Mouse (Mus musculus): ENCODE data around the gene Cmklr1. TPM values are rescaled to one million over a fixed set of nuclear protein-coding genes. Genes with fewer than 3 reads are reported as not detected.

Cmklr1 gene
- polyA plus RNA-seq, 1 experiment from 2014 or later, result 3.2 TPM

DNA sequence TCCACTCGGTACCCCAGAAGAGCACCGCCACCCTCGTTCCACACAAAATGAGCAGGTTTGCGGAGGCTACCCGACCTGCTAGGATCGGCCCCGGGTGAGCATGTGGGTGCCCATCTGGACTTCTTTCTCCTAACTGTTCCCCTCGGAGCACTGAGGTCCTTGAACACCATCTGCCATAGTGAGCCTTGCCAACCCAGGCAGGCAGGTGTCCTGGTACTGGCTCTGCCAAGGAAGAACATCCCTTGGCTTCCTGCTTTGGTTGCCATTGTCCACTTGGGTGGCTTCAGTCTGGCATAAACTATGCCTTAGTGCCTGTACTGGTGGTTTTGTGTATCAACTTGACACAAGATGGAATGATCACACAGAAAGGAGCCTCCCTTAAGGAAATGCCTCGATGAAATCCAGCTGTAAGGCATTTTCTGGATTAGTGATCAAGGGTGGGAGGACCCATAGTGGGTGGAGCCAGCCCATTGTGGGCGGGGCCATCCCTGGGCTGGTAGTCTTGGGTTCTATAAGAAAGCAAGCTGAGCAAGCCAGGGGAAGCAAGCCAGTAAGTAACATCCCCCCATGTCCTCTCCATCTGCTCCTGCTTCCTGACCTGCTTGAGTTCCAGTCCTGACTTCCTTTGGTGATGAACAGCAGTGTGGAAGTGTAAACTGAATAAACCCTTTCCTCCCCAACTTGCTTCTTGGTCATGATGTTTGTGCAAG is 28.7 kb upstream of the Cmklr1 start:
- Histone ChIP-seq H3K4me3 (replicated peaks) (no peak overlapping the region), H3K9me3 (replicated peaks) (no peaks in the 10 kb centered on the region), H3K27ac (replicated peaks) (no peak overlapping the region), H3K9ac (replicated peaks) (no peak overlapping the region), H3K36me3 (no peaks in the 10 kb centered on the region), H3K4me1 (peaks cover 5% of the 10 kb centered on the region; the same call in 1 of the 2 replicates), H3K4me2 (no peak overlapping the region), H3K27me3 (replicated peaks) (no peaks in the 10 kb centered on the region)
- no peak for ATAC-seq (ENCODE audit: low FRiP score)
- WGBS, result 65% methylated on average over 10 of the region's 10 CpGs

DNA sequence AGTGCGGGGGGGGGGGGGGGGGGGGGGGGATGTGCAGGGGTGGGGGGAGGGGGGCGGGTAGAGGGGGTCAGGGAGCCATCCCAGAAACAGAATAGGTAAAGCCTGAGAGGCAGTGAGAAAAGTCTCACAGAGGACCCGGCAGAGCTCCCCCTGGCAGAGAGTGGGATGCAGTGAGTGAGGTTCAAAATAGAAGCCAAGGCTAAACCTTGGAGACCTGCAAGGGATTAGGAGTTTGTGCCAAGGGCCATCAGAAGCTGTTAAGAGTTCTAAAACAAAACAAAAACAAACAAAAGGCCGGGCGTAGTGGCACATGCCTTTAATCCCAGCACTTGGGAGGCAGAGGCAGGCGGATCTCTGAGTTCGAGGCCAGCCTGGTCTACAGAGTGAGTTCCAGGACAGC is 27.3 kb upstream of the Cmklr1 start:
- WGBS, result 91% methylated on average over 5 of the region's 7 CpGs
- ATAC-seq (ENCODE audit: low FRiP score), result no peak
- no peak overlapping the region for H3K27ac ChIP-seq (replicated peaks)
- H3K4me2 ChIP-seq, result no peak overlapping the region
- no peak overlapping the region for H3K4me3 ChIP-seq (replicated peaks)
- H3K9me3 ChIP-seq (replicated peaks), result no peaks in the 10 kb centered on the region
- H3K9ac ChIP-seq (replicated peaks), result no peak overlapping the region
- H3K4me1 ChIP-seq, result no peaks in the 10 kb centered on the region
- H3K36me3 ChIP-seq, result no peaks in the 10 kb centered on the region
- no peaks in the 10 kb centered on the region for H3K27me3 ChIP-seq (replicated peaks)

DNA sequence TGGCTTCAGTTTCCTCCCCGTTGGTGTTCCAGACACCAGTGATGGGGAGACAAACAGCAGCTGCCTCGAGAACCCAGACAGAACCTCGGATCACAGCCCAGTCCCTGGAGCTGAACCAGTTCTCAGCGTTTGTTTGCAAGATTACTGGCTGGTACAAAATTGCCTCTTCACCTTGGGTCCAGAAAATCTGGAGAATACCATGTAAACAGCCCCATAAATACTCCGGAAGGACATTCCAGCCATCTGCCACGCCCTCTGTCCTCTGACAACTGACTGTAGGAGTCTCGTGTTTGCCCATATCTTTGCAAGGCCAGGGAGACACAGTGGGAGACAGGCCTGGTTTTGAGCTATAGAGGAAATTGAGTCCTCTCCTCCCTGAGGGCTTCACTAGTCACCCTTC is 24.6 kb upstream of the Cmklr1 start:
- Histone ChIP-seq H3K4me1 (no peaks in the 10 kb centered on the region), H3K4me3 (replicated peaks) (no peak overlapping the region), H3K9ac (replicated peaks) (no peak overlapping the region), H3K36me3 (no peaks in the 10 kb centered on the region), H3K9me3 (replicated peaks) (no peaks in the 10 kb centered on the region), H3K27me3 (replicated peaks) (no peaks in the 10 kb centered on the region), H3K27ac (replicated peaks) (no peak overlapping the region), H3K4me2 (no peak overlapping the region)
- no peak for ATAC-seq (ENCODE audit: low FRiP score)
- WGBS, result 71% methylated on average over 7 of the region's 7 CpGs

DNA sequence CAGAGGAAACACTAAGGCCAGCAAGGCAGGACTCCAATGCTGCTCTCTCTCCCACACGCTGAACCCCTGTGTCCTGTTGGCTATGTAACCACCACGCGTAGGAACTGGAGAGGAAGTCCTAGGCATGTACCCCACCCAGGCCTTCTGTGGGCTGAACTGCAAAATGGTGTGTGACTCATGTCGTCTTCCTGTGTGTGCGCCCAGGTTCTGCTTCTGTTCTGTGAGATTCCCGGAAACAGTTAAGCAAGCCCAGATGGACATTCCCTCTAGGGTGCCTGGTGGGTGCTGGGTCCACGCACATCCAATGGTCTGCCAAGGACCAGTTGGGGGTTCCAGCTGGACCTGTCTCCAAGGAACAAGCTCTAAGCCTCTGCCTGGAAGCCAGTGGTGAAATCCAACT is 22.2 kb upstream of the Cmklr1 start:
- no peaks in the 10 kb centered on the region for H3K9me3 ChIP-seq (replicated peaks)
- no peaks in the 10 kb centered on the region for H3K4me1 ChIP-seq
- H3K9ac ChIP-seq (replicated peaks), result no peak overlapping the region
- no peak overlapping the region for H3K27ac ChIP-seq (replicated peaks)
- no peak overlapping the region for H3K4me3 ChIP-seq (replicated peaks)
- no peak overlapping the region for H3K4me2 ChIP-seq
- H3K36me3 ChIP-seq, result no peaks in the 10 kb centered on the region
- no peak for ATAC-seq (ENCODE audit: low FRiP score)
- 87% methylated on average over 7 of the region's 7 CpGs for WGBS
- H3K27me3 ChIP-seq (replicated peaks), result no peaks in the 10 kb centered on the region

DNA sequence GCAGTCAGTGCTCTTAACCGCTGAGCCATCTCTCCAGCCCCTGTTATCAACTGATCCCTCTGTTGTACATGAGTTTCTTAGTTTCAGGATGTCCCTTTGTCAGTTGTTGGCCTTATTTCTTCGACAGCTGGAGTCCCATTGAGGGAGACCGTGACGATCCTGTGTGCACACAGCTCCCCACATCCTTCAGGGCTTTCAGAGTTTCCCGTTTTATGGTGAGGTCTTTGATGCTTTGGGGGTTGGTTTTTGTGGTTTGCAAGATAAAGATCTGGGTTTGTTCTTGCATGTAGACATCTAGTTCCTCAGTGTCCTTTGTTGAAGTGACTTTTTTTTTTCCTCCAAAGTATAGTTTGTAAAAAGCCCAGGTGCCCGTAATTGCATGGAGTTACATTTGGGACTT is 20.4 kb upstream of the Cmklr1 start:
- Histone ChIP-seq H3K9me3 (replicated peaks) (no peaks in the 10 kb centered on the region), H3K9ac (replicated peaks) (no peak overlapping the region), H3K27ac (replicated peaks) (no peak overlapping the region), H3K27me3 (replicated peaks) (no peaks in the 10 kb centered on the region), H3K36me3 (no peaks in the 10 kb centered on the region), H3K4me3 (replicated peaks) (no peak overlapping the region), H3K4me2 (no peak overlapping the region), H3K4me1 (no peaks in the 10 kb centered on the region)
- no peak for ATAC-seq (ENCODE audit: low FRiP score)
- WGBS, result 80% methylated on average over 6 of the region's 6 CpGs

DNA sequence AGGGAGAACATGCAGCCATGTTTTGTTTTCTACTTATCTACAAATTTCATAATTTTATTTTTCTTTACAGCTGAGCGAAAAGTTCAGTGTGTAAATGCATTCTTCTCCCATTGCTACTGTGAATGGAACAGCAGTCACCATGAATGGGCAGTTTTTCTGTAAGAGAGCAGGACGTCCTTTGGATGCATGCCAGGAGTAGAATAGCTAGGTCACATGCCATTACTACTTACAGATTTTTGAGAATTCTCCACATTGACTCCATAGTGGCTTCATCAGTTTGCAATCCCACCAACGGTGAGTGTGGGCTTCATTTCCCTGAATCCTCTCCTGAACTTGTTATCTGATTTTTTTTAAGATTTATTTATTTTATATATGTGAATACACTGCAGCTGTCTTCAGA is 19.9 kb upstream of the Cmklr1 start:
- H3K4me3 ChIP-seq (replicated peaks), result no peak overlapping the region
- no peaks in the 10 kb centered on the region for H3K27me3 ChIP-seq (replicated peaks)
- no peaks in the 10 kb centered on the region for H3K4me1 ChIP-seq
- H3K9ac ChIP-seq (replicated peaks), result no peak overlapping the region
- no peak overlapping the region for H3K27ac ChIP-seq (replicated peaks)
- H3K36me3 ChIP-seq, result no peaks in the 10 kb centered on the region
- WGBS, result 71% methylated on average over 3 of the region's 3 CpGs
- H3K9me3 ChIP-seq (replicated peaks), result no peaks in the 10 kb centered on the region
- no peak overlapping the region for H3K4me2 ChIP-seq
- no peak for ATAC-seq (ENCODE audit: low FRiP score)

DNA sequence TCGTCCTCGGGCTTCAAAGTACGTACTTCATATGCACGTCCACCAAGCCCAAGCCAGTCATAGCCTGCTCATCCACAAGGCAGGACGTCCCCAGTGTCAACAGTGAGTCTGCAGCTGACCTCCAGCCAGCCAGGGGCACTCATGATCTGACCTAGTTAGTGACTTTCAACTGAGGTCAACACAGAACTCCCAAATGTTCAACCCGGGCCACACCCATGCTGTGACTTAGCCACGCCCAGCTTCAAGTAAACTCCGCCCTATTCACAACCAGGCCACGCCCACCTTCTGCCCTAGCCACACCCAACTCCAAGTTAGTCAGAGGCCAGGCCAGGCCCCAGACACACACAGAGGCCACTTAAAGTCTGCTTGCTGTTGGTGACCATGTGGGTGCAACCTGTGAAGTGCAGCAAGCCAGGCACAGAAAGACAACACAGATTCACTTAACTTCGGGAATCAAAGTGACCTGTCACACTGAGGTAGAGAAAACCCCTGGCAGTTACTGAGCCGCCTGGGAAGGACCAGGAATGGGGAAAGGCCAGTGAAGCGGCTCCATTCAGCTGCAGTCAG is 14.5 kb upstream of the Cmklr1 start:
- Histone ChIP-seq H3K4me3 (replicated peaks) (no peak overlapping the region), H3K36me3 (no peaks in the 10 kb centered on the region), H3K27ac (replicated peaks) (no peak overlapping the region), H3K9ac (replicated peaks) (no peak overlapping the region), H3K4me2 (no peak overlapping the region), H3K27me3 (replicated peaks) (no peaks in the 10 kb centered on the region), H3K9me3 (replicated peaks) (no peaks in the 10 kb centered on the region), H3K4me1 (no peaks in the 10 kb centered on the region)
- 82% methylated on average over 12 of the region's 12 CpGs for WGBS
- no peak for ATAC-seq (ENCODE audit: low FRiP score)

DNA sequence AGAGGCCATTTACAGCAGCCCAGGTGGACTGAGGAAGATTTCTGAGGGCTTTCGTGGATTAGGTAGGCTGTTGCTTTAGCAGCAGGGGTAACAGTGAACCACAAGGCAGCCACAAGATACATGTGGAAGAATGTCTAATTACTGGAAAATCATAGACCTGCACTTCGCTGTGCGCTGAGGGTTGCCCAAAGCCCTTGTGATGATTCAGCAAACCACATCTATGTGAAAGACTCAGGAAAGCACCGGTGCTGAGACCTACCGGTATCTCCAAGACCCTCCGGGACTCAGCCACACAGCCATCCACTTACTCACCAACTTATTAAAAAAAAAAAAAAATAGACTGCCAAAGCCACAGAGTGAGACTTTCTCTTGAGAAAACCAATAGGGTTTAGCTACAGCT is 13.9 kb upstream of the Cmklr1 start:
- Histone ChIP-seq H3K4me3 (replicated peaks) (no peak overlapping the region), H3K36me3 (no peaks in the 10 kb centered on the region), H3K27ac (replicated peaks) (no peak overlapping the region), H3K4me2 (no peak overlapping the region), H3K9me3 (replicated peaks) (no peaks in the 10 kb centered on the region), H3K9ac (replicated peaks) (no peak overlapping the region), H3K4me1 (no peaks in the 10 kb centered on the region), H3K27me3 (replicated peaks) (no peaks in the 10 kb centered on the region)
- WGBS, result 93% methylated on average over 6 of the region's 6 CpGs
- ATAC-seq (ENCODE audit: low FRiP score), result no peak

DNA sequence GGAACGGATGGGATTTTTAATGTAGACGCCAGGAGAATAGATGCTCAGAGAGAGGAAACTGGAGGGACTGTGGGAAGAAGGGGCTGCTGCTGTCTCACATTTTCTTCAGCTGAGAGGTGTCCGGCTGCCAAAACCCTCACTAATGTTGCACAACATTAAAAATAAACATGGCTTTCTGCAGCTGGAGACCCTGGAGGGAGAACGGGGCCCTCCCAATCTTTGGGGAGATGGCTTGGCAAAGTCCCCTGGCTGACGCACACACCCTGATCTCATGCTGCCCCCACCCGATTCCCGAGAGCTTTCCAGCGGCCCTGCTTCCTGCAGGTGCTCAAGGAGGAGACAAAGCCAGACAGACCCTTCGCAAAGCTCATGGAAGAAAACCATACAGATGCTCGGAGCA is 10.6 kb upstream of the Cmklr1 start:
- Histone ChIP-seq H3K4me1 (no peaks in the 10 kb centered on the region), H3K36me3 (no peaks in the 10 kb centered on the region), H3K4me3 (replicated peaks) (no peak overlapping the region), H3K4me2 (no peak overlapping the region), H3K27ac (replicated peaks) (no peak overlapping the region), H3K27me3 (replicated peaks) (no peaks in the 10 kb centered on the region), H3K9me3 (replicated peaks) (no peaks in the 10 kb centered on the region), H3K9ac (replicated peaks) (no peak overlapping the region)
- ATAC-seq (ENCODE audit: low FRiP score), result no peak
- 71% methylated on average over 10 of the region's 10 CpGs for WGBS

DNA sequence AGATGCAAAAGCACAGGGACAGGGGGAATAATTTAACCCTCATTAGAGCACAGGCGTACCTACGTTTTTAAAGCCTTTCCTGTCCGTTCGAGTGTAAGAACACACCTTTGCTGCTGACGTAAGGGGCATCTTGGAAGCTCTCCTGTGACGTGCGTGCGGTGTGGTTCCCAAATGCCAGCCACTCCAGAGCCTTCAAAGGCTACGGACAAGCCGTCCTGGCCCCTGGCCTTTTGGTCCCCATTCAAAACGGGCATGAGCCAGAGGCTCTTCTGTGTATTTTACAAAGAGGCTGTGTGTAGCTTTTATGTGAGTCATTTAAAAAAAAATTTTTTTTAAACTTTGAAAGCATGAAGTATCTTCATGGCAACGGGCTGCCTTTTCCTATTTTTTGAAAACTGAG is 4.6 kb upstream of the Cmklr1 start:
- Histone ChIP-seq H3K4me2 (no peak overlapping the region), H3K9ac (replicated peaks) (no peak overlapping the region), H3K4me1 (peaks cover 13% of the 10 kb centered on the region), H3K36me3 (no peaks in the 10 kb centered on the region), H3K27me3 (replicated peaks) (peaks cover 9% of the 10 kb centered on the region), H3K27ac (replicated peaks) (no peak overlapping the region), H3K4me3 (replicated peaks) (no peak overlapping the region), H3K9me3 (replicated peaks) (no peaks in the 10 kb centered on the region)
- WGBS, result 79% methylated on average over 12 of the region's 12 CpGs
- ATAC-seq (ENCODE audit: low FRiP score), result no peak

DNA sequence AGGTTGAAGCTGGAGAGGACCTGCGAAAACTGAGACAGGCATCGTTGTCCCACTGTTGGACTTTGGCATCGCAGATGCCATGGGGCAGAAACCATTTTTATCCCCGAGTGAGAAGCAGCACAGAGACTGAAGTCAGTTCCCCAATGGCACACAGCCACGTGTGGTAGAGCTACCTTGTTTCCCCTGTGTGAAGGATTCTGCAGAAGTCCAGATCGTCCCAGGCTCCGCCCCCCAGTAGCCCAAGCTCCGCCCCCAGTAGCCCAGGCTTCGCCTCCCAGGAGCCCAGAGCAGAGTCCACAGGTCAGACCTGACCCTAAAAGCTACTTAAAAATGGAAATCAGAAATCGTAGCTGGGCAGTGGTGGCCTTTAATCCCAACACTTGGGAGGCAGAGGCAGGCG is 4.0 kb upstream of the Cmklr1 start:
- H3K9me3 ChIP-seq (replicated peaks), result no peaks in the 10 kb centered on the region
- H3K36me3 ChIP-seq, result no peaks in the 10 kb centered on the region
- H3K4me2 ChIP-seq, result no peak overlapping the region
- ATAC-seq (ENCODE audit: low FRiP score), result no peak
- peaks cover 14% of the 10 kb centered on the region for H3K27me3 ChIP-seq (replicated peaks)
- WGBS, result 81% methylated on average over 11 of the region's 11 CpGs
- no peak overlapping the region for H3K4me3 ChIP-seq (replicated peaks)
- H3K27ac ChIP-seq (replicated peaks), result no peak overlapping the region
- no peak overlapping the region for H3K9ac ChIP-seq (replicated peaks)
- peaks cover 14% of the 10 kb centered on the region for H3K4me1 ChIP-seq

DNA sequence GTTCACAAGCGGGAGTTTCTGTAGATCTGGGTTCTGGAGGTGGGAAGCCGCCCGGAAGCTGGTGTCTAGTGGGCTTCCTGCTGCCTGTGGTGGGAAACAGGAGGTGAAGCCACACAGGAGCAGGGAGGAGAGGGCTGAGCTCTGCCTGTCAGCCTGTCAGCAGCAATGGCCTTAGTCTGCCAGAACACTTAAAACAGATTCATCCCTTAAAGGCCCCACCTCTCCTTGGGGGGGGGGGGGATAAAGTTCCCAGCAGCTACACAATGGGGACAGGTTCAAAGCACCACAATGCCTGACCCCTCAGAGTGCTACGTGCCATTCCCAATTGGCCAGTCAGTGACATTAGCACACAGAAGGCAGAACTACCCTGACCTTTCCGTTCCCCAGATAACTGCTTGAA is 2.0 kb upstream of the Cmklr1 start:
- no peak for ATAC-seq (ENCODE audit: low FRiP score)

More for the DNA sequence above, 2.0 kb upstream of the Cmklr1 start:
- WGBS, result 28% methylated on average over 5 of the region's 5 CpGs
- Histone ChIP-seq H3K27ac (replicated peaks) (no peak overlapping the region), H3K9me3 (replicated peaks) (no peaks in the 10 kb centered on the region), H3K27me3 (replicated peaks) (peaks cover 14% of the 10 kb centered on the region), H3K9ac (replicated peaks) (no peak overlapping the region), H3K4me1 (peaks cover 14% of the 10 kb centered on the region), H3K36me3 (no peaks in the 10 kb centered on the region), H3K4me2 (no peak overlapping the region), H3K4me3 (replicated peaks) (no peak overlapping the region)

Data from neural tube, embryonic 15.5 days (tissue).